Mouse (Mus musculus): ENCODE data around the gene Erich2. TPM values are rescaled to one million over a fixed set of nuclear protein-coding genes. Genes with fewer than 3 reads are reported as not detected.

The Erich2 gene
- polyA plus RNA-seq, 1 experiment from 2014 or later = 1.1 TPM

DNA sequence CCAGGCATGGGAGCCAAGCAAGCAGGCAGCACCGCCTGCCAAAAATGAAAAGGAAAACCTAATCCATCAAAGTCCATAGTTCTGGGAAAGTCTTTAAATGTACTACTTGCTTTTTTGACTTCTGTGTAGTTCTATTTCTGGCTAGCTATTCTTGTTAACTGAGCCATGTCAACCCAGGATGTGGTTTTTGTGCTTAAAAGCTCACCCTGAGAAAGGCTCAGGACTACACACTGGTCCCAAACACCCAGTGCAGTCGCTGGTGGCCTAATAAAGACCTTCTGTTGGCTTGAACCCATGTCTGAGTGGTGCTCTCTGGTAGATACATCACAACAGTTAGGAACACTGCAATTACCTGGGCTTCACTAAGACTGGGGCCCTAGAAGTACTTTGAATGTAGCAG, 42.8 kb downstream of the Erich2 start:
- no peak for TF ChIP-seq CTCF (IDR thresholded peaks at IDR 0.05; ENCODE audit: low read depth)
- TF ChIP-seq EP300 (optimal IDR thresholded peaks at IDR 0.05) = no peak
- H3K27ac ChIP-seq (replicated peaks) = no peak overlapping the region
- H3K36me3 ChIP-seq (ENCODE audit: control insufficient read depth, insufficient read depth, low read length) = no peaks in the 10 kb centered on the region
- DNase-seq (ENCODE audit: low spot score) (no peak), ATAC-seq (ENCODE audit: low FRiP score, low TSS enrichment) (no peak)
- no peak overlapping the region for H3K9ac ChIP-seq (ENCODE audit: low read length)
- WGBS = 75% methylated on average over 2 of the region's 2 CpGs
- H3K4me1 ChIP-seq (replicated peaks; ENCODE audit: control insufficient read depth, insufficient read depth) = no peaks in the 10 kb centered on the region
- no peaks in the 10 kb centered on the region for H3K9me3 ChIP-seq (ENCODE audit: control insufficient read depth, low read length)
- no peak overlapping the region for H3K4me3 ChIP-seq (ENCODE audit: low read depth, low read length)
- H3K4me2 ChIP-seq (replicated peaks; ENCODE audit: low read depth) = no peak overlapping the region
- H3K27me3 ChIP-seq (ENCODE audit: control insufficient read depth, insufficient read depth, low read length) = no peaks in the 10 kb centered on the region

GRCm38 (mm10) chr2:70552067-70552598, 43.5 kb downstream of the Erich2 start:
- Histone ChIP-seq H3K4me3 (ENCODE audit: low read depth, low read length) (no peak overlapping the region), H3K36me3 (ENCODE audit: control insufficient read depth, insufficient read depth, low read length) (no peaks in the 10 kb centered on the region), H3K9me3 (ENCODE audit: control insufficient read depth, low read length) (no peaks in the 10 kb centered on the region), H3K4me2 (replicated peaks; ENCODE audit: low read depth) (no peak overlapping the region), H3K27me3 (ENCODE audit: control insufficient read depth, insufficient read depth, low read length) (no peaks in the 10 kb centered on the region), H3K4me1 (replicated peaks; ENCODE audit: control insufficient read depth, insufficient read depth) (no peaks in the 10 kb centered on the region), H3K27ac (replicated peaks) (no peak overlapping the region), H3K9ac (ENCODE audit: low read length) (no peak overlapping the region)
- ATAC-seq (ENCODE audit: low FRiP score, low TSS enrichment) (no peak), DNase-seq (ENCODE audit: low spot score) (no peak)
- 77% methylated on average over 15 of the region's 15 CpGs for WGBS
- no peak for TF ChIP-seq EP300 (optimal IDR thresholded peaks at IDR 0.05)
- no peak for TF ChIP-seq CTCF (IDR thresholded peaks at IDR 0.05; ENCODE audit: low read depth)

GRCm38 (mm10) chr2:70552772-70553171, 44.2 kb downstream of the Erich2 start, which contains the start of gene Gad1:
Gene Gad1 (plus strand): TSS chr2:70553072.
- Histone ChIP-seq H3K27me3 (ENCODE audit: control insufficient read depth, insufficient read depth, low read length) (no peaks in the 10 kb centered on the region), H3K4me3 (ENCODE audit: low read depth, low read length) (no peak within 1 kb of the TSS), H3K4me1 (replicated peaks; ENCODE audit: control insufficient read depth, insufficient read depth) (no peaks in the 10 kb centered on the region), H3K9me3 (ENCODE audit: control insufficient read depth, low read length) (no peaks in the 10 kb centered on the region), H3K9ac (ENCODE audit: low read length) (no peak within 1 kb of the TSS), H3K36me3 (ENCODE audit: control insufficient read depth, insufficient read depth, low read length) (no peaks in the 10 kb centered on the region), H3K4me2 (replicated peaks; ENCODE audit: low read depth) (no peak within 1 kb of the TSS), H3K27ac (replicated peaks) (no peak within 1 kb of the TSS)
- ATAC-seq (ENCODE audit: low FRiP score, low TSS enrichment) (no peak), DNase-seq (ENCODE audit: low spot score) (no peak)
- TF ChIP-seq CTCF (IDR thresholded peaks at IDR 0.05; ENCODE audit: low read depth) = no peak
- no peak for TF ChIP-seq EP300 (optimal IDR thresholded peaks at IDR 0.05)
- WGBS = 39% methylated on average over 4 of the region's 4 CpGs

DNA sequence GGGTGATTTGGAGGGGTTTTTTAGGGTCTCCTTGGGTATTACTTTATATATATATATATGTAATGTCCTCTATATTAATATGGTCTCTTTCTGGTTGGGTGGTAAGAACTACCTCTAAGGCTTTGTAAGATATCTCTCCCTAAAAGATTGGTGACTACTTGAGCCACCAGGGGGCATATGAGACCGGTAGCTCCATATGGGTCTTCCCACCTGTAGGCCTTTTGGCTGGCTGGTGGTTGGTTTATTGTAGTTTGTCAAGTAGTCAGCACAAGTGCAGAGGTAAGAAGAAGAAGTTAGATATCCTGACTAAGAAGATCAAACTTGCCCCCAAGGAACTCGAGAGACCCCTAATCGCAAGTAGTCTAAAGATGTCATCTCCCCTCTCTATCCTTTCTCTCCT, 45.2 kb downstream of the Erich2 start:
- no peak overlapping the region for H3K9ac ChIP-seq (ENCODE audit: low read length)
- TF ChIP-seq EP300 (optimal IDR thresholded peaks at IDR 0.05) (no peak), CTCF (IDR thresholded peaks at IDR 0.05; ENCODE audit: low read depth) (peak; percentile 37)

GRCm38 (mm10) chr2:70558112-70558842, 49.7 kb downstream of the Erich2 start:
- Histone ChIP-seq H3K4me2 (replicated peaks; ENCODE audit: low read depth) (no peak overlapping the region), H3K4me3 (ENCODE audit: low read depth, low read length) (no peak overlapping the region), H3K27me3 (ENCODE audit: control insufficient read depth, insufficient read depth, low read length) (peaks cover 18% of the 10 kb centered on the region), H3K36me3 (ENCODE audit: control insufficient read depth, insufficient read depth, low read length) (no peaks in the 10 kb centered on the region), H3K9me3 (ENCODE audit: control insufficient read depth, low read length) (no peaks in the 10 kb centered on the region), H3K4me1 (replicated peaks; ENCODE audit: control insufficient read depth, insufficient read depth) (no peaks in the 10 kb centered on the region), H3K9ac (ENCODE audit: low read length) (no peak overlapping the region), H3K27ac (replicated peaks) (no peak overlapping the region)
- ATAC-seq (ENCODE audit: low FRiP score, low TSS enrichment) = no peak
- peak; percentile 83 for DNase-seq (ENCODE audit: low spot score)
- no peak for TF ChIP-seq EP300 (optimal IDR thresholded peaks at IDR 0.05)
- peak; percentile 87 for TF ChIP-seq CTCF (IDR thresholded peaks at IDR 0.05; ENCODE audit: low read depth)
- WGBS = 6% methylated on average over 18 of the region's 18 CpGs

More for the DNA sequence above, 45.2 kb downstream of the Erich2 start:
- H3K36me3 ChIP-seq (ENCODE audit: control insufficient read depth, insufficient read depth, low read length) = no peaks in the 10 kb centered on the region
- no peak overlapping the region for H3K4me3 ChIP-seq (ENCODE audit: low read depth, low read length)
- no peak for ATAC-seq (ENCODE audit: low FRiP score, low TSS enrichment)
- WGBS = 85% methylated on average over 3 of the region's 3 CpGs
- H3K4me1 ChIP-seq (replicated peaks; ENCODE audit: control insufficient read depth, insufficient read depth) = no peaks in the 10 kb centered on the region
- no peak overlapping the region for H3K4me2 ChIP-seq (replicated peaks; ENCODE audit: low read depth)
- no peak overlapping the region for H3K27ac ChIP-seq (replicated peaks)
- no peaks in the 10 kb centered on the region; the same call in 1 of the 2 replicates for H3K27me3 ChIP-seq (ENCODE audit: control insufficient read depth, insufficient read depth, low read length)
- H3K9me3 ChIP-seq (ENCODE audit: control insufficient read depth, low read length) = no peaks in the 10 kb centered on the region
- DNase-seq (ENCODE audit: low spot score) = no peak

DNA sequence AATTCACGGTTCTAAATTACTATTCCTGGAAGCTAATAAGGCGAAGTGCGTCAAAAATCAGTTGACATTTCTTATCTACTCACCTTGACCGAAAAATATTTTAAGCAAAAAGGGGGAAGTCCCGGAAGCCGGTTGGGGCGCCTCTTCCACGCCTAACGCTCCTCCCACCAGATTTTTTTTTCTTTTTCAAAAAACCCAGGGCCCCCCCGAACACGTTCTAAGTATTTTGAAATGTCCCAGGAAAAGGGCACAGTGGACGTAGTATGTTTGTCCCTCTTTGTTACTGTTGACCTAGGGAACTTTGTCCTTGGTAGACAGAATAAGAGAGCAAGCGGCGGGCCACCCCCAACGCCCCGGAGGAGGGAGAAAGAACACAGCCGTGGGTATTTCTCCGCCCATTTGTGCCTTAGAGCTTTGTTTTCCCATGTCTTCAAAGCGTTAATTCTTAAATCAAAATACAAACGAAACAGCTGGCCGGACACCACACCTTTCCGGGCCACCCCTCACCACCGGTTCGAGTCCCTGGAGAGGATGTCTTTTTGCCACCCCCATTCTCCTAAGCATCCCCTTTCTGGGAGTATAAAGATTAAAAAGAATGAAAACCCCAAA, 50.3 kb downstream of the Erich2 start:
- TF ChIP-seq CTCF (IDR thresholded peaks at IDR 0.05; ENCODE audit: low read depth) (no peak), EP300 (optimal IDR thresholded peaks at IDR 0.05) (no peak)
- H3K4me1 ChIP-seq (replicated peaks; ENCODE audit: control insufficient read depth, insufficient read depth) = no peaks in the 10 kb centered on the region
- H3K27me3 ChIP-seq (ENCODE audit: control insufficient read depth, insufficient read depth, low read length) = peaks cover 18% of the 10 kb centered on the region
- H3K4me2 ChIP-seq (replicated peaks; ENCODE audit: low read depth) = no peak overlapping the region
- DNase-seq (ENCODE audit: low spot score) = no peak
- H3K4me3 ChIP-seq (ENCODE audit: low read depth, low read length) = no peak overlapping the region
- no peak for ATAC-seq (ENCODE audit: low FRiP score, low TSS enrichment)
- no peaks in the 10 kb centered on the region for H3K36me3 ChIP-seq (ENCODE audit: control insufficient read depth, insufficient read depth, low read length)
- no peaks in the 10 kb centered on the region for H3K9me3 ChIP-seq (ENCODE audit: control insufficient read depth, low read length)
- WGBS = 9% methylated on average over 24 of the region's 24 CpGs
- no peak overlapping the region for H3K9ac ChIP-seq (ENCODE audit: low read length)
- no peak overlapping the region for H3K27ac ChIP-seq (replicated peaks)
